Mouse (Mus musculus): Measurements from ENCODE around the gene Rslcan18.

Gene Rslcan18

DNA sequence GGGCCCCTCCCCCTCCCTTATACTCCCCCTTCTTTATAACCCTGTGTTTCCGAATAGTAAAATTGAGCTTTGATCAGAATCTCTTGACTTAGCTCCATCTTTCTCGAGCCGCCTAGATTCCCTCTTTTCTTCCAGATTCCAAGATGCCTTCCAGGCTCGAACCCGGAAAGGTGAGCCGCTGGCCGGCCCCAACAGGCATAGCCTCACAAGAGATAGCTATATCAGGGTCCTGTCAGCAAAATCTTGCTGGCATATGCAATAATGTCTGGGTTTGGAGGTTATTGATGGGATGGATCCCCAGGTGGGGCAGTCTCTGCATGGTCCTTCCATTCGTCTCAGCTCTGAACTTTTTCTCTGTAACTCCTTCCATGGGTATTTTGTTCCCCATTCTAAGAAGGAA, at the start of gene Rslcan18:
Gene Rslcan18, minus strand, starts transcription at position 101 of the 400 bp plus-strand sequence.
- WGBS: 93% methylated on average over 8 of the region's 8 CpGs

DNA sequence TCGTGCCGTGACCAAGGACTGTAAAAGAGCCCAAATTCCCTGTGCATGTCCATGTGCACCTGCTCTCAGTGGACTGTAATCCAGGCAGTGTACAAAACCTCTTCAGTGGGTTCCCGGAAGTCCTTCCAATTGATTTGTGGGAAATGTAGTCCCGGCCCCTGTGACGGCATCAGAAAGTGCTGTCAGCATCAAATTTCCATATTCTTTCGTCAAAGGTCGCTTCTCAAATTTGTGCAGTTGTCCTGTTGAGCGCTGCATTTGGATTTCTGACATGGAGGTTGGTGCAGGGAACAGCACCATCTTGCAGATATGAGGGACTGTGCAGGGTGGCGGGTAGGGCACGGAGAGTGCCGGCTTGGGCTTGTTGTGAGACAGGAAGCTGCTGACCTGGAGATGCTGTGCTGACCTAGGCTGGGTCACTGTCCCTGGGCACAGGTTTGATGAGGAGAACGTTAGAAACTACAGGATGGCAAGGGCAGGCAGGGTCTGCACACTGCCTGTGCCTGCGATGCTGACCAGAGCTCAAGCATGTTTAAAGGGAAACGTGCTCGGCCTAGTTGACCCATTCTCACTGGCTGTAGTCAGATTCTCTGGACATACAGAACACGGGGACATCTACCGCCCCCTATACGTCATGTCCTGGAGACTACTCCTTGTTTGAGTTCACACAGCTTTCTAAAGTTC, 12.1 kb upstream of the Rslcan18 start:
- under 1% methylated on average over 18 of the region's 18 CpGs for WGBS

DNA sequence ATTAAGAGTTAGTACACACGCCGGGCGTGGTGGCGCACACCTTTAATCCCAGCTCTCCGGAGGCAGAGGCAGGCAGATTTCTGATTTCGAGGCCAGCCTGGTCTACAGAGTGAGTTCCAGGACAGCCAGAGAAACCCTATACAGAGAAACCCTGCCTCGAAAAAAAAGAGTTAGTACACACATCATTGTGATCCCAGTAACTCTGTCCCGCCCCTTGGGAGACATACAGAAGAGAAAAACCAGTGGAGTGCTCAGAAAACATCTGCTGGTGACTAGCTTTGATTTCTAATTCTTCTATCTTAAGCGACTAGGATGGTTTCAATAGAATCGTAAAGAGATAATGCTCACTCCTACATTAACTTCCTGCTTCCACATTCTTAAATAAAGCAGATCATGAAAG, 11.4 kb upstream of the Rslcan18 start:
- 78% methylated on average over 10 of the region's 10 CpGs for WGBS

DNA sequence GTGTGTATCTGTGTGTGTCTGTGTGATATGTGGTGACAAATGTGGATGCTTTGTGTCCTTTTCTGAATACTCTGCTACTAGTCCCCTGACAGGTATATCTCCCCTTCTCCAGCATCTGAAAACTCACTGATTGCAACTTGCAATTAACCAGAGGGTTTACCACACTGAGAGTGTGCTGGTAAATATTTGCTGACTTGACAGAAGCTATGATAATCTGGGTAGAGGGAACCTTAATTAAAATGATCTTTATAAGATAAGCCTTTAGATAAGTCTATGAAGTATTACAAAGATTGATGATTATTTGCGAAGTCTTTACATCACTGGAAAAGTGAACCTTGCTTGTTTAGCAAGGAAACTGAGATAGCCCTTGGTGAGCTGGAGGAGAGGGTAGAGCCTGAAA, 8.4 kb upstream of the Rslcan18 start:
- WGBS: 96% methylated on average over 1 of the region's 1 CpGs

DNA sequence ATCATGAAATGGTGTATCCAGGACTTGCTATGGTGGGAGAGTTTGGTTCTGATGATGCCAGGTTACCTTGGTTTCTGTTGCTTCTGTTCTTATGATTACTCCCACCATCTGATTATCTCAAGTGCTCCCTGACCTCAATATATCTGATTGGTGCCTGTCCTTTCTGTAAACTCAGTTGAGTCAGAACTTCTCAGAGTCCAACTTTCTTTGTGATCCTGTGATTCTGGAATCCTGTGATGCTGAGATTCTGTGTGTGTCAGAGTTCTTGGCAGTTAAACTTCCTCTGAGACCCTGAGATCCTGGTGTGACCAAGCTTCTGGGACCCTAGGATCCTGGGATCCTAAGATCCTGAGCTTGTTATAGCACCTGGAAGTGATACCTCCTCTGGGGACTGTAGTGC, 5.3 kb upstream of the Rslcan18 start, which contains the start of gene Zfp759:
Gene Zfp759, plus strand, starts transcription at position 301 of the 400 bp plus-strand sequence.

DNA sequence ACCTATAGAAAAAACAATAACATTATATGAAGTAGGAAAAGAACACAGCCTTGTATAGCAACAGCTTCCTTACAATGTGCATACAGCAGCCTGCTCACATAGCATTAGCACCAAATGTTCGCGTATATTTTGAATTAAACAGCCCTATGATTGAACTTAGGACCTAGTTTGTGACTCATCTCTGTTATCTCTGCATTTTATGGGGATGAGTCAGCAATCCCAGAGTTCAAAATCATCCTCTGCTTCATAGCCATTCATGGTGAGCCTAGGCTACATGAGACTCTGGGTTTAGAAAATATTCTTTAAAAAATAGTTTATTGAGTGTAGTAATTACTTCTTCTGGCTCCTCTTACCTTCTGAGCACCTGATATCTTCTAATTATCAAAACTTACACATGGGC, 2.8 kb downstream of the Rslcan18 start:
- WGBS: 91% methylated on average over 2 of the region's 2 CpGs

DNA sequence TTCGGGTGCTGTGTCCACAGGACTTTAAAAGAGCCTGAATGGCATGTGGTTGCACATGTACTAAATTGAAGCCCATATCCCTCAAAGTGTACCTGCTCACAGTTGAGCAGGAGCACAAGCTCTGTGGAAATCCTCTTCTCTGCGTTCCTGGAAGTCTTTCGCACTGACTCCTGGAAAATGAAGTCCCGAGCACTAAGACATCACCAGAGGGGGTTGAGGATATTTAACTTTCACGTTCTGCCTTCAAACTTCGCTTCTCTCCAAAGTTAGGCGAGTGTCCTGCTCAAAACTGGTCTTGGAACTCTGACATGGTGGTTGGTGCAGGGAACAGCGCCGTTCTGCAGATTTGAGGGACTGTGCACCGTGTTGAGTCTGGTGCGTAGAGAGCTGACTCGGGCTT, 4.0 kb downstream of the Rslcan18 start:
- 86% methylated on average over 12 of the region's 12 CpGs for WGBS

DNA sequence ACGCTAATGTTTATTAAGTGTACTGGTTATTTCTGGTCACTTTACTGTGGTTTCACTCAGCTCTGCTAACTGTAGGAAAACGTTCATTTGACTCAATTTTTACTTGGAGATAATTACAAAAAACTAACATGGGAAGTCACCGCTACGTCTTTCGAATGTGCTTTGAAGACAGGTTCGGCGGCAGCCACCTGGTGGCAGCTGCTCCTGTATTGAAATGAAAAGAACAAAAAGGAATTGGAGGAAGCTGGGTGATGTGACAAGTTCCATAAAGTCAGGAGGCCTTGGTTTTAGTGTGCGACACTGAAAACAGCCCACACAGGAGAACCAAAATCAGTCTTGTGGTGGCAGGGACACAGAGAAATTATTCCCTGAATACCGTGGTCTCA, 7.2 kb downstream of the Rslcan18 start:
- 2% methylated on average over 9 of the region's 9 CpGs for WGBS

DNA sequence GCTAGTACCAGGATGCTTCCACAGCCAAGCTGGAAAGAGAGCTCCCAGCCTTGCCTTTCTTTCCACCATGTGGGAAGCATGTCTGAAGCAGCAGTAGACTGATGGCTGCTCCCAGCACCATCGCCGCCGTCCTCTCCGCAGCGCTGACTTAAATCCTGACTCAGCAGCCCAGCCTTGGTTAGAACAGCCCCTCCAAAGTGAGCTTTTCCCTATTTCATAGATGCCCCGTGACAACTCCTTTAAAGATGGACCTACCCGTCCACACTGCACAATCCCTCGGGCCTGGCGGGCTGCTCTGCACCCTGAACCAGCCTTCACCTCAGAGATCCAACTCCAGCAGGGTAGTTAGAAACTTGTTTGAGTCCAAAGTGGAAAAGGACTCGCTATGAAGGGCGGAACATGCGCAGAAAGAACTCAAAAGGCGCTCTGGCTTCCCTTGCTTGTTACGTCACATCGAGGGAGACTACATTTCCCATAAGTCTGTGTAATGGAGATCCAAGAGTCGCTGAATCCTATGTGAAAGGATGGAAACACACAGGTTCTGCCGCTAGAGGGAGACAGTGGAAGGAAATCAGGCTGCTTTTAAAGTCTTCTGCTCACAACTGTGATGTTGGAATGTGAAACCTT, 7.8 kb downstream of the Rslcan18 start, which contains the start of gene Gm28557:
Gene Gm28557, minus strand, starts transcription at position 411 of the 627 bp plus-strand sequence.
- WGBS: under 1% methylated on average over 17 of the region's 17 CpGs

DNA sequence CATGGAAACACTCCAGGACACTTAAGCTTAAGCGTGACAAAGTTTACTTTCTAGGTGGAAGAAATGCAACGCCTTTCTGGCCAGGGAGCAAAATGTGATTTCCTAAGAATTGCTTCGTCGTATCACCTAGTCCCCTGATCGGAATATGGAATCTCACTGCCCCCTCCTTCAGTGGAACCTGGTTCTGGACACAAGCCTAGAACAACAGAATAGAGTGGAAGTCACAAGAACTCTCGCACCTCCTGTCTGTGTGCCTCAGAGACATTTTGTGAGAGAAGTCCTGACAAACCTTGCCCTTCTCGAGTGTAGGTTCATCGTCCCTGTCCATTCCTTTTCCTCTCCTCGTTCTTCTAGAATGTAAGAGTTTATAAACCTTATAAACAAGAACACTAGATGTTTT, 8.4 kb downstream of the Rslcan18 start:
- 52% methylated on average over 9 of the region's 9 CpGs for WGBS

DNA sequence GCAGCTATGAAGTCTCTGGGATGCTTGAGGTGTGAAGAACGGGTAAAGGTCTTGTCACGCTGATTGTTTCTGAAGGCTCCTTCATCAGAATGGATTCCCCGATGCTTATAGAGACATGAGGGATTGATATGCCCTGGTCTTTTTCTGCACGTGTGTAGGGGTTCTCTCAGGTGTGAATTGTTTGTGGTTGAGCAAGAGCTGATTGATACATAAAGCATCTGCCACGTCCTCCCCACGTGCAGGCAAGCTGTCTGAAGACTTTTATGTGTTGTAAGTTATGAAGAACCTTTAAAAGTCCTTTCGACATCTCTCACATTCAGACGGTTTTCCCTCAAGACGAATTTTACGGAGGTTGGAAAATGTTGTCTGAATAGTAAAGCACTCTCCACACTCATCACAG, 18.2 kb downstream of the Rslcan18 start, which contains the start of gene Zfp708:
Gene Zfp708, minus strand, starts transcription at position 101 of the 400 bp plus-strand sequence.
- WGBS: 93% methylated on average over 10 of the region's 10 CpGs

DNA sequence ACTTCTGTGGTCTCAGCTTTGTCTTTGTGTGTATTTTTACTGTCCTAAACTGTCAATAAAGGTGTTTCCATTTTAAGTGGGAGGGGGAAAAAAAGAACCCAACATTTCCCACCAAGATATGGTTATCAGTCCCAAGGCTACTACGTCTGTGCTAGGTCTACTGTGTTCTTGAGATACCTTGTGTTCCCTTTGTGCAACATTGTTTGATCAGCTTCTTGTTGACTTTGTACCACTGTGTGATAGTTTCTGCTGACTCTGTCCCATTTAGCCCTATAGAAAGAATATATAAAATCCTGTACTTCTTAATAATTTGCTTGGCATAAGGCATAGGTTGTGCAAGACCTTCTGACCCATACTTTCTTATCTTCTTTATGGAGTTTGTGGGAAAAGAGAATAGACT, 25.9 kb downstream of the Rslcan18 start:
- WGBS: 85% methylated on average over 1 of the region's 1 CpGs

DNA sequence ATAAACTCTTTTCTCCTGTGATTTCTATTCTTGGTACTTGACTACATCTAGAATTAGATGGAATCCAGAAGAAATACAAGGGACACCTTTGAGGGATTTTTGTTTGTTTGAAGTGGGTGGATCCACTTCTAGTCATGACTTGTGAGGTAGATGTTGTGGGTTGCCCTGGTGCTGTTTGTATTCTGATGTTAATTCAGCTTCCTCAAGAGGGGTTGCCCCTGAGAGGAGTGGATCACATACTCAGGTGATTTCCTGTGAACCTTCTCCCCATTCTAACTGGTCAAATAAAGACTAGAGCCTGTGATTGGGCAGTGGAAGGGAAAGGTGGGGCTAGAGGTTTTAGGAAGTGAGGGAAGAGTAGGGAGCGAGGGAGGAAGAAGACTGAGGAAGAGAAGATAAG, 34.1 kb downstream of the Rslcan18 start:
- WGBS: 81% methylated on average over 1 of the region's 1 CpGs

DNA sequence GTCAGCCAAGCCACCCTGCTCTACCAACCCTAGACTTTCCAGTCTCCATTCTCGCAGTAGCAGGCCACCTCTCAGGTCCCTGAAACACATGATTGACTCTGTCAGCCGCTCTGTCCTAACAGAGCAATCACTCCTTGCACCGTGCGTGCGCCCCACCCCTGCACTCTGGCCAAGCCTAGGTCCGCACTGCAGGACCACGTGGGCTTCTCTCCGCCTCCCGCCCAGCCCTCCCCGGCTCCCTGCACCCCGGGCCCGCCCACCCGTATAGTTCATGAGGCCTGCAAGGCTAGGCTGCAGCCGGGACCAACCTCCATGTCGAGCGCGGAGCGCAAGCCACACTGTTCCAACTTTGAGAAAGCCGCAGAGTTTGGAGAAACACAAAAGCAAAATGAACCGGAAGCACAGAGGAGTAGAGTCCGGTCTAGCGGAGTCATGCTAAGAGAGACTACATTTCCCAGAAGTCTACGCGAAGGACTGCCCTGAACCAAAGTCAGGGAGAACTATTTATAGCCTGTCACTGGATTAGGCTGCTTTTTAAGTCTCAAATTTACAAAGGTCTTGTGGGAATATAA, 34.8 kb downstream of the Rslcan18 start:
- under 1% methylated on average over 24 of the region's 24 CpGs for WGBS

DNA sequence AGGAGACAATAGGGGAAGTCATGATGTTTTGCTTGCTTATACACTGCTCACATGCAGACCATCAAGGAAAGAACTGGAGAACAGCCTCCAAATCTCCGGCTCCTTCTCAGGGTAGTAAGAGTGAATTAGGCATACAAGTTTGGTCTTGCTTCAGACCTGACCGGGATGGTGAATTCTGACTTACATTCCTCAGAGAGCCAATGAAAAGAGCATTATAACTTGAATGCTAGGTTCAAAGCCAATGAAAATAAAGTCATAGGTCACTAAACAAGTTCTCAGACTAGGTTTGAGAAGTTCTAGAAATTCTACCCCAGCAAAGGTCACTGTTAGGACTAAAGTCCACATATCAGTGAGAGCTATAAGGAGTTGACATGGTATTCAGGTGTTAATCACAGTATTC, 38.8 kb downstream of the Rslcan18 start:
- WGBS: 99% methylated on average over 2 of the region's 2 CpGs

DNA sequence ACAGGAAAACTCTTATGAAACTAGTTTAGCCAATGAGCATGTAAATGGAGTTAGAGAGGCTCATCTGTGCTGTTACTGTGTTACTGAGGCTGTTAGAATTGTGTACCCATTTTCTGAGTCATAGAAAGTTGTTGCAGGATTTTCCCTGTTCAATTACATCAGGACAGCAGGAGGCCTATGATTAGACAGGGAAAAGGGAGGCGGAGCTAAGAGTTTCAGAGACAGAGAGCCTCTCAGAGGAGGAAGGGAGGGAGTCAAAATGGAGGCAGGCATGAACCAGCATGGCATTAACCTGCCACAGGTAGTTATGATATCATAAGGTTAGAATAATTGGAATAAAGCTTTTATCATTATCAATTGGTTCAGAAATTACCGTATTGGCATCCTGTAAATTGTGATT, 43.3 kb downstream of the Rslcan18 start:
- WGBS: 95% methylated on average over 2 of the region's 2 CpGs

DNA sequence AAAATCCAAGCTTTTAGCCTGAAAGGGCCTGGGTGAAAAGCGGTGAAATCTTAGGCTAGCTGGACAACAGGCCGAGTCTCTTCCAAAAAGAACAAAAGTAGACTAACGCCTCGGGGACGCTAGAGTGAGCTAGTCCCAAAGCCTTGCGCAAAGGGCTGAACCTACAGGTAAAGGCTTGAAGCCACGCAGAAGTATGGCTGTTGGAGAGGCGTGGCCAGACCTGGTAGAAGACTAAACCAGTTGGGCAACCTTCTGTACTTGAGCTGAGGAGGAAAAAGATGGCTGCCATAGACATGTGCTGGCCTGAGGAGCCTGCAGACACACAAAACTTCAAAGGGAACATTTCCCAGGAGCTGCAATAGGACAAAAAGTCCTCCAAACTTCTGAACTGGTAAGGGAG, 50.7 kb downstream of the Rslcan18 start:
- WGBS: 90% methylated on average over 8 of the region's 8 CpGs

DNA sequence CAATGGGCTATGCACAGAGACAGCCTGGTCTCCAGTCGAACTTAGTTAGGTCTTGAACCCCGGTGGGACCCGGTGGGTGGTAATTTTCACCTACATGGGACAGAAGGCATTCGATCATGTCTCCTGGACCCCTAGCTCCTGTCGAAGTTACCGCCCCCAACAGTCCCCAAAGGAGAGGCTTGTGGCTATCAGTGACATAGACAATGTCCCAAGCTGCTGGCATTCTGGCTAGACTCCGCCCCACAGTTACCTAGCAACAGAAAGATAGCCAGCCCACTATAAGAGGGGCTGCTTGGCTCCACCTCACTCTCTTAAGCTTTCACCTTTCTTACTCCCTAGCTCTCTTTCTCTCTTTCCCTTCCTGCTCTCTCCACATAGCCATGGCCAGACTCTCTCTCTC, 53.6 kb downstream of the Rslcan18 start:
- WGBS: 67% methylated on average over 7 of the region's 7 CpGs

DNA sequence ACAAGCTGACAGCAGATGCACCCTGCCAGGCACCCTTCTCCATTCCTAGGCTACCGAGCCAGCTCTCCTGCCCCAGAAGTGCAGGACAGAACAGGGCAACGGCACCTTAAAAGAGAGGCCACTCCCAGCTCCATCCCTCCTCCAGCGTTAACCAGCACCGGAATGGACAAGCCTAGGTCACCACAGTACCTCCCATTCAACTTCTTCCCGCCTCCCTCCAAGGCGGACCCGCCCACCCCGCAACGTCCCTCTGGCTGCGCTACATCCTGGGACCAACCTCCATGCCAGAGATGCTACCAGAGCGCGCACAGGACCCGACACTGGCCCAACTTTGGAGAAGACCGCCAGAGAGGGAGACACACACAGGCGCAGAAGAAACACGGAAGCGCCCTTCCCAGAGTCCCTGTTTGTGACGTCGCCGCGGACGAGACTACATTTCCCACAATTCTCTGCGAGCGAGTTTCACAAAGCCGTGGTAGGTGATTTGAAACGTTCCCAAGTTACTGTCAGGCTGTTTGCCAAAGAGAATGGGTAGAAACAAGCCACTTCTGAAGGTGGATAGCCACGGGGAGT, 55.2 kb downstream of the Rslcan18 start, which contains the start of gene Zfp712:
Gene Zfp712, minus strand, starts transcription at position 385 of the 573 bp plus-strand sequence.
- WGBS: under 1% methylated on average over 27 of the region's 27 CpGs

DNA sequence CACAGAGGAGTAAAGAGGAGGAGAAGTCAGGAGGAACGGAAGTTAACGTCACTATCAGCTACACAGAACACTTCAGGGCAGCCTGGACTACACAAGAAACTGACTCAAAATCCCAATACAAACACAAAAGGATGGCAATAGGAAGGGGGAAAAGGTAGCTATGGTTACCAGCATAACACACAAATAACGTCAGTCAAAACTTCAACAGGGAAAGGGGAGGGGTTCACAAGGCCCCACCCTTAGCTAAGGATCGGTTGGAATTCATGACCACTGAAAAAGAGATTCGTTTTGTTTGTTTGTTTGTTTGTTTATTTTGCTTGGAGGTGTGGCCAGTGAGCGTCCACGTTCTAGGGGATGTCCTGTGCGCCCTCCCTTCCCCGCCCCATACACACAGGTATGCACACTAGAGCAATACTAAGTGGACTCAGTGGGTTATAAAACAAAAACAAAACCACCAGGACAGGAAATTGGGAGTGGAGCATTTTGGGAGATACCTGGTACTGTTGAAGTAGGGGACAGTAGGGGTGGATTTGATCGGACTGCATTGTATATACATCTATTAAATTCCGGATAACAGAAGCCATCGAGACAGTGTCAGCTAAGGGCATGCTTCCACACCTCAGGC, 55.8 kb downstream of the Rslcan18 start:
- WGBS: 4% methylated on average over 12 of the region's 12 CpGs

All from cerebral cortex, adult 2 months (tissue).